Mouse (Mus musculus): ENCODE measurements around the gene Arid3a. TPM values are rescaled to one million over a fixed set of nuclear protein-coding genes. Genes with fewer than 3 reads are reported as not detected.
"Not testable (repeated sequence)": the region's sequence is repeated elsewhere in the genome, so short reads cannot be mapped to it uniquely, and the experiment has no call there.

Gene Arid3a
- total RNA-seq (2022), result 1 to 10 TPM; 5.0 to 7.8 (median 7.5) TPM

GRCm38 (mm10) chr10:79926491-79927323 lies at the start of gene Arid3a:
Arid3a (plus strand) TSS chr10:79927043.
- peak; percentile 71 to 78 for DNase-seq (ENCODE audit: low spot score in 2 of 2)

DNA sequence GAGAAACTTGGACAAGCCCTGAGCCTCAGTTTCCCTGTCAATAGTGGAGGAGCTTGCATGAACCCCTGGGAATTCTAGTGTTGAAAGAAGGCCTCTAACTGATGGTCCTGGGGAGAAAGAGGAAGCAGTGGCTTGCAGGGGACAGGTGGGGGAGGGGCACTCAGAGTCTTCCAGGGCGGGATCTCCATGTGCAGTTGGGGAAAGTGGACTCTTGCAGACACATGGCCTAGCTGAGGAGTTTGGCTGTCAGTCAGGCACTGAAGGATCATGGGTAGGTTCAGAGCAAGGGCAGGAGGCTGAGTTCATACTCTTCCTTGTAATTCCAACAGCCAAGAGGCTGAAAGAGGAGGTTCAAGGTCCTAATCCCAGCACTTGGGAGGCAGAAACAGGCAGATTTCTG lies 49.7 kb upstream of the Arid3a start:
- DNase-seq (ENCODE audit: low spot score in 2 of 2), result no peak

DNA sequence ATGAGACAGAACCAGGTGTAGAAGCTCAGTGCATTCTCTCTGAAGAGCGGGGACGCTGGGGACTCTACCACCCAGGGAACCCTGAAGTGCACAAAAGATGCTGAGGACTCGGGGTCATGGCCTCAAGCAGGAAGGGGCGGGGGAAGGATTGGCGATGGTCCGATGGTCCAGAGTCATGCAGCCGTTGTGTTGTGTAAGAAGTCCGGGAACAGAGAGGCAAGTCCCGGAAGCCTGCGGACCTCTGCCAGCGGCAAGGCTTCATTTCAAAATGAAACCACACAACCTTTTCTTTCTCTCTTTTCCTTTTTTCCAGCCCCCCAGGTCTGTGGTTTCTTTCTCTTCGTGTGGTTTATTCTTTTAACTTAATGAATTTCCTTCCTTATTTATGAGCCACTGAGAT lies 49.1 kb upstream of the Arid3a start:
- no peak for DNase-seq (ENCODE audit: low spot score in 2 of 2)

DNA sequence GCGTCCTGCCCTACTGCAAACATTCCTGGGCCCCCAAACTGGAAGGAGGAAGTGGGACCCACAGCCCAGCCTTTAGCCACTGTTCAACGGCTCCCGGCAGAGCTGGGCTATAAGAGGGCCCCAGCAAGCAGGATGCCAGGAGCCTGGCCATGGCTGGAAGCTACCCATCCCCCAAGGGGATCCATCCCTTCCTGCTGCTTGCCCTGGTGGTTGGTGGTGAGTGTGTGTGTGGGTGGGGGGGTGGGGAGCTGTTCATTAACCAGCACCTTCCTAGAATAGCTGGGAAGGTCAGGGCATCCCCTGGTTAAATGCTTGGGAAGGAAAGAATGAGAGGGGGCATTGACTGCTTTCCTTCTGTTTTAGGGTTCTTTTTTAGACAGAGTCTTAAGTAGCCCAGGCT lies 47.3 kb upstream of the Arid3a start:
- DNase-seq (ENCODE audit: low spot score in 2 of 2), result no peak

GRCm38 (mm10) chr10:79880721-79881120 lies 46.1 kb upstream of the Arid3a start:
- no peak for DNase-seq (ENCODE audit: low spot score in 2 of 2)

- no peak for DNase-seq (ENCODE audit: low spot score in 2 of 2)
Observed at GRCm38 (mm10) chr10:79881981-79882380, 44.9 kb upstream of the Arid3a start.

DNA sequence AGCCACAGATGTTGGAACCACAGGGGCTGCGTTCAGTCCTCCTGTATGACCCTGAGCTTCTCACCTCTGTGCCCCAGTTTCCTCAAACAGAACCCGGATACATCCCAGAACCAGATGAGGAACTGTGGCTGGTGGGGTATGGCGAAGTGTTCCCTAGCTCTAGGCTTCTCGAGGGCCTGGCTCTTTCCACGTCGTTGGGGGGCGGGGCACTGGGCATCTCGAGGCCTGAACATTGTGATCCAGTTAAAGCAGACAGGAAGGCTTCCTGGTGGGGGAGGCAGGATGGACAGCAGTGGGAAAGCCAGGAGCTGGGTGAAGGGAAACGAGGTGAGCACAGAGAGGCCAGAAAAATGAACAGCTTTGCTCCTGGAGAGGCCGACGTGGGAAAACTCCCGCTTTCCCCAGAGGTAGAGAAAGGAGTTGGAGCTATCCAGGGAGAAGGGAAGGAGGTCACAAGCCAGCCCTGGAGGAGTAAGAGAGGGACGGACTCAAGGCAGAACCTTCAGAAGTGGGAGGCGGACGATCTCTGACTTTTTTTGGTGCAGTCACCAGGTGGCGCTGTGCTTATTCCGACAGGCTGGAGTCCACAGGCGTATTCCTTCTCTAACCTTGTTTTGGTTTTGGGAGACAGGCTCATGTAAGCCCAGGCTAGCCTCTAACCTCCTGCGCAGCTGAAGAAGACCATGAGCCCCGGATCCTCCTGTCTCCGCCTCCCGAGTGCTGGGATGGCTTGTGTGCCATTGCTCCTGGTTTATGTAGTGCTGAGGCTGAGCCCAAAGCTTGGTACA lies 43.4 kb upstream of the Arid3a start:
- peak in 1 of 2 experiments; percentile 68 for DNase-seq (ENCODE audit: low spot score in 2 of 2)

DNA sequence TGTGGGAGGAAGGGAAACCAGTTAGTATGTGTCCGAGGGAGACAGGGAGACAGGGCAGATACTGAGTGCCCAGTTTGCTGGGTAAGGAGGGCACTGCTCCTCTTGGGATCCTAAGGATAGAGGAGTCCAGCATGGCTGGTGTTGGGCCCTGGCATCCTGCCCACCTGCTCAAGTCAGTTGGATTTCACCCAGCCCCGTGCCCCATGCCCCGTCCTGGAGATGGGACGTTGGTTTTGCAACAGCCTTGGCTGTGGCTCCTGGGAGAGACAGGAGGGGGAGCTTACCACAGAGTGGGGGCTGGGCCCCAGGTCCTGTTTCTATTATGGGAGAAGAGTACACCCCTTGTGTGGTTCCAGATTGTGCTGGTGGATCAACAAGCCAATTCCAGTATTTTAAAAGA lies 42.4 kb upstream of the Arid3a start:
- DNase-seq (ENCODE audit: low spot score in 2 of 2), result no peak

DNA sequence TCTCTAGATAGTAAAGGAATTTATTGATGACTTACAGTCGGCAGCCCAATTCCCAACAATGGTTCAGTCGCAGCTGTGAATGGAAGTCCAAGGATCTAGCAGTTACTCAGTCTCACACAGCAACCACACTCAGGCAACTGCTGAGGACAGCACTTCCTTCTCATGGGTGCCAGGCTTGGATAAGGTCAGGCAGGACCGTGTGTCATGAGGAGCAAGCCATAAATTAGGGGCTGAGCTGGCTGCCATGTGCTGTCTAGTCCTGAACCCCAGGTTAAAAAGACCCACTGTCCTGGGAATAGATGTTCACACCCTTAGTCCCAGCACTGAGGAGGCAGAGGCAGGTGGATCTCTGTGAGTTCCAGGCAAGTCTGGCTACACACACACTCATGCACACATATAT lies 41.9 kb upstream of the Arid3a start:
- not testable (repeated sequence) for DNase-seq (ENCODE audit: low spot score in 2 of 2)

GRCm38 (mm10) chr10:79886054-79886453 lies 40.8 kb upstream of the Arid3a start, which contains the start of gene Elane:
Elane (plus strand) TSS chr10:79886247.
- no peak for DNase-seq (ENCODE audit: low spot score in 2 of 2)

- no peak for DNase-seq (ENCODE audit: low spot score in 2 of 2)
Observed at GRCm38 (mm10) chr10:79886611-79887010, 40.2 kb upstream of the Arid3a start.

DNA sequence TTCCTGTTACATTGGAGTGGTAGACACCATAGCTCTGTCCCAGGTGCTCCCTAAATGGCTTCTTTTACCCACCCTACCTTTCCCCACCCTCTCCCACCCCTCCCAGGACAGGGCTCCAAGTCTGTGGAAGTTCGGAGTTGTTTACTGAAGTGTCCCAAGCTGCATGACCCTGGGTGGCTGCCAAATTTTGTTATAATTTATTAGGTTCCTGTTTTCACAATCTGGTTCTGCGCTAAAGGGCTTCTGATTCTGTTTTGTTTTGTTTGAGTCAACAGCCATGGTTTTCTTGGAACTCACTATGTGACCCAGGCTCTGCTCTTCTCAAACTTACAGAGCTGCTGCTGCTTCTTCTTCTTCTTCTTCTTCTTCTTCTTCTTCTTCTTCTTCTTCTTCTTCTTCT lies 37.5 kb upstream of the Arid3a start:
- DNase-seq (ENCODE audit: low spot score in 2 of 2), result no peak

- DNase-seq (ENCODE audit: low spot score in 2 of 2), result no peak
Observed at GRCm38 (mm10) chr10:79890670-79891069, 36.2 kb upstream of the Arid3a start, which contains the start of gene Cfd. Cfd (plus strand) TSS chr10:79890853.

DNA sequence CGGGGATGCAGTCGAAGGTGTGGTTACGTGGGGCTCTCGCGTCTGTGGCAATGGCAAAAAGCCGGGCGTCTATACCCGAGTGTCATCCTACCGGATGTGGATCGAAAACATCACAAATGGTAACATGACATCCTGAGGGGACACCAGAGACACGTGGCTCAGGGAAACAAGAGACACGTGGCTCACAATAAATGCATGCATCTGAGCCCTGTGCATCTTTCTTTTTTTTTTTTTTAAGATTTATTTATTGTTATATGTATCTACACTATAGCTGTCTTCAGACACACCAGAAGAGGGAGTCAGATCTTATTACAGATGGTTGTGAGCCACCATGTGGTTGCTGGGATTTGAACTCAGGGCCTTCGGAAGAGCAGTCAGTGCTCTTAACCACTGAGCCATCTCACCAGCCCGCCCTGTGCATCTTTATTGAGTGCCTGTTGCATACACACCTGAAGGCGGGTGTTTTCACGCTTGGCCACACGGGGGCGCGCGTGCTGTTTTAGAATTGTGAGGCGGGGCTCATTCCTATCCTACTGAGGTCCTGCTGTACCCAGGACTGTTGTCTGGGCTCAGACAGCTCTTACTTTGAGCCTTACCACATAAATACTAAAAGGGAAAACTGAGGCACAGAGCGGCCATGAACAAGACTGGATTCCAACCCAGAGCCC lies 34.3 kb upstream of the Arid3a start:
- peak; percentile 58 to 72 for DNase-seq (ENCODE audit: low spot score in 2 of 2)

DNA sequence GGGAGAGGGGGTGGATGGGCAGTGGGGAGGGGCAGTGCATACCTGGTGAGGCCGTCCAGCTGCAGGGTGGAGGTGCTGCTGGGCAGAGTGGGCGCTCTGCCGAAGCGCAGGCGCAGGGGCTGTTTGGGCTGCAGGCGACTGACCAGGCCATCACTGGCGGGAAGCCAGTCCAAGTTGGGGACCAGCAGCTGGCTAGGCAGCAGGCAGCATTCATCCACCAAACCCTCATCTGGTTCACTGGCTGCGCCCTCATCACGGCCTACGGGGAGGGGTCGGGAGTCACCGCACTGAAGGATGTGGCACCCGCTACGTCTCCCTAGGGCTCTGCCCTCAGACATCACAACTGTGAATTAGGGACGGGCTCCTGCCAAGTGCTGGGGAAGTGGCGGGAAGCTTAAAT lies 30.5 kb upstream of the Arid3a start:
- no peak for DNase-seq (ENCODE audit: low spot score in 2 of 2)

DNA sequence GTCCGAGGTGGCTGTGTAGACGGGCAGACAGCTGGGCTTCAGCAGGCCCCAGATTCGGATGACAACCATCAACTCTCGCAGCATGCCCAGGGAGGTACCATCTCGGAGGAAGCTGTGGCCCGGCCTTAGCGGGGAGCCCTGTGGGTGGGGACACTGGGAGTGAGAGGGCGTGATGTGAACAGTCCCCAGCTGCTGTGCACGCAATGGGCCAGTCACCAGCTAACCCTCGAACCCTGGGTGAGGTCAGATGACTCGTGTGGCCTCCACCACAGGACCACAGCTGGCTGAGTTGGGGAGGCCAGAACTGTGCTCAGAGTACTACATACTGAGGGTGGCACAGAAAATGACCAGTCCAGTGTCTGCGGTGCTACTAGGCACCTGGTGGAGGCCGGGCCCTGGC lies 30.0 kb upstream of the Arid3a start:
- DNase-seq (ENCODE audit: low spot score in 2 of 2), result no peak

DNA sequence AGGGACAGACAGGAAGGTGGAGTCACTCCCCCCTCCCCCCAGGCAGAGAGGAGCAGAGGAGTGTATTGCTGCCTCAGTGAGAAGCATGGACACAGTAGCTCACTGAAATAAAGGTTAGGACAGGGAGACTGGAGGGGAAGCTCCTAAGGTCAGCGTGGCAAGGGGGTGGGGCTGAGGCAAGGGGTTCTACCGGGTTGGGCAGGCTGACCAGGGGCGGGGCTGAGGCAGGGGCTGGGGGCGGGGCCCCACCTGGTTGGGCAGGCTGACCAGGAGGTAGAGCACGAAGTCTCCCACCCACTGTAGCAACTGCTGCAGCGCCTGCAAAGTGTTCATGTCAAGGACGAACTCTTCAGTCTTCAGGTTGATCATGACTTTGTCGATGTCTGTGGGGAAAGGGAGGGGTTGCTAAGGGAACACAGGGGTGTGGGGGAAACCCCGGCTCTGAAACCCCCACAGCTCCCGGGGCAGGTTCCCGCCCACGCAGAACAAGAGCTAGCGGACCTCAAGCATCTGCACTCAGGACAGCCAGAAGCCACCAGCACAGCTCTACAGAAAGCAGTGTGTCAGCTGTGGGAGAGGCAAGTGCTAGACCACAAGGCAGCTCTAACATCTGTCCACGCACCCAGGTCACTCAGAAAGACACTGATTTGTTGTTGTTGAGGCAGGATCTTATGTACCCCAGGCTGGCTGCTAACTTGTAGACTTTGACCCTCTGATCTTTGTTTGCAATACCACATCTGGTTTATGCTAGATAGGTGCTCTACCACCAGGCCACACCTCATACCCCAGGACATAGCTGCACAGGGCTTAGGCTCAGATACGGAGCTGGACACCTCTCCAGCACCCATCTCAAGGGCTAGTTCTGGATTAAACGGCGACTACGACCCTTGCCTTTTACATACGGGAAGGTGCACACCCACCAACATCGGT lies 29.3 kb upstream of the Arid3a start:
- no peak for DNase-seq (ENCODE audit: low spot score in 2 of 2)

GRCm38 (mm10) chr10:79900951-79901410 lies 25.9 kb upstream of the Arid3a start:
- DNase-seq (ENCODE audit: low spot score in 2 of 2), result peak in 1 of 2 experiments; percentile 93

DNA sequence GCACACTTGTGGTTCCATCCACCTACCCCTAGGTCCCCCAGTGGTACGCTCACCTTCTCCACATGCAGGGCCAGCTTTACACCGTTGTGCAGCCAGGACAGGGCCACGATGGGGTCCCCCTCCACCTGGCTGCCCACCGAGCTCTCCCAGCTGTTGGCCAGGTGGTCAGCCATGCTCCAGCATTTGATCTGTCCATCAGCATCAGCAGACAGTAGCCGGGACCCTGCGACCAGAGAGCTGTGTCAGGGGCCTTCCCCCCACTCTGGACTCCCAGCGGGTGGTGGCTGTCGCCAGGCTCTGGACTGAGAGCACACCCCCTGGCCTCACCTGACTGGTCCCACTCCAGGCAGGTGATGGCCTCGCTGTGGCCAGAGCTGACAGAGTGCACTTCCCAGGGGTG lies 20.1 kb upstream of the Arid3a start:
- no peak for DNase-seq (ENCODE audit: low spot score in 2 of 2)

DNA sequence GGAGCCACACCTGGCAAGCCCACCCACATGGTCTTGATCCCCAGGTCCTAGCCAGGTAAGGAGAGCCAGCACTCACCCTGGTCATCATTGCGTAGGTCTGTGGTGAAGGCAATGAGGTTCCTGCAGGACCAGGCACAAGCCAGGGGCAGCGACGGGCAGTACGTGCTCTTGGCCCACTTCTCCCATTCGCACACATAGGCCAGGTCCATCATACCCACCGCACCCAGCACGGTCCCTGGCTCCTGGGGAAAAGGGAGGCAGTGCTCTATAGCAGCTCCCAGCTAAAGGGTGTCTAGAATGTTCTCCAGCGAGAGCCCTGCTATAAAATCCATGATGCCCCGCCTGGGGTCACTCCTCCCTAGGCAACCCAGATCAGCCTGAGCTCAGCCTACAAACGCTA lies 19.4 kb upstream of the Arid3a start:
- no peak for DNase-seq (ENCODE audit: low spot score in 2 of 2)

Measured in left cerebral cortex, adult 8-10 months (tissue).